Mouse (Mus musculus) liver, postnatal 0 days (tissue): ENCODE data around the gene Acp2.
A peak's percentile ranks its signal among the peaks of the same experiment; 100 is the strongest.

Experiments used
- CTCF ChIP-seq: sonication (generic); IDR thresholded peaks from 2 replicates; pipeline ENCODE4 v1.5.1; 2016; ENCODE audit warnings: antibody characterized with exemption, low read depth
- EP300 ChIP-seq: IDR thresholded peaks from 2 replicates; pipeline ENCODE4 v1.6.1; 2016; ENCODE audit warnings: antibody characterized with exemption, low read depth, mild to moderate bottlenecking

- TF ChIP-seq EP300 (no peak; the same call in 1 of the 2 replicates), CTCF (0 out of 2 replicates have a peak, but pooled peaks have one; percentile 3)
These were observed 19.6 kb upstream of the Acp2 start for GRCm38 (mm10) chr2:91183148-91183513.
